Mouse (Mus musculus) layer of hippocampus, adult 8-10 months (tissue): Measurements from ENCODE around the gene Sprr2a1. TPM values are rescaled to one million over a fixed set of nuclear protein-coding genes. Genes with fewer than 3 reads are reported as not detected.

Experiments
- total RNA-seq, 4 experiments: library from RNA; stranded (reverse); gene quantifications; 2 replicates each; pipeline ENCODE4 v1.2.4; 2022

The Sprr2a1 gene
- total RNA-seq, 4 experiments from 2014 or later, result not detected

Other genes with a start within 250 kb of the Sprr2a1 start
- not detected for gene Pglyrp3, start 201.2 kb upstream of the Sprr2a1 start, total RNA-seq
- gene Lor, start 132.7 kb upstream of the Sprr2a1 start, total RNA-seq, result 1 to 10 TPM; 3.6 to 4.8 (median 4.5) TPM
- gene Prr9, start 91.9 kb upstream of the Sprr2a1 start, total RNA-seq, result not detected
- gene Lelp1, start 73.1 kb upstream of the Sprr2a1 start, total RNA-seq, result not detected
- gene Sprr2a2, start 121 bp downstream of the Sprr2a1 start, total RNA-seq, result not detected
- not detected for gene Sprr2a3, start 69.6 kb downstream of the Sprr2a1 start, total RNA-seq
- gene Sprr2b, start 100.8 kb downstream of the Sprr2a1 start, total RNA-seq, result not detected
- not detected for gene Sprr2d, start 123.3 kb downstream of the Sprr2a1 start, total RNA-seq
- not detected for gene Sprr2e, start 136.3 kb downstream of the Sprr2a1 start, total RNA-seq
- gene Sprr2f, start 149.4 kb downstream of the Sprr2a1 start, total RNA-seq, result not detected
- gene Sprr2h, start 169.9 kb downstream of the Sprr2a1 start, total RNA-seq, result not detected
- not detected for gene Sprr2i, start 192.2 kb downstream of the Sprr2a1 start, total RNA-seq
- gene Sprr2j-ps, start 202.3 kb downstream of the Sprr2a1 start, total RNA-seq, result not detected
- 1 to 10 TPM; 2.3 to 7.0 (median 3.9) TPM for gene Gm9774, start 213.6 kb downstream of the Sprr2a1 start, total RNA-seq
- not detected for gene Sprr2k, start 216.8 kb downstream of the Sprr2a1 start, total RNA-seq
- gene Sprr1b, start 223.0 kb downstream of the Sprr2a1 start, total RNA-seq, result not detected
- not detected for gene Sprr3, start 242.9 kb downstream of the Sprr2a1 start, total RNA-seq